Mouse (Mus musculus) midbrain, embryonic 10.5 days (tissue): ENCODE results near the gene Zbtb32. TPM values are rescaled to one million over a fixed set of nuclear protein-coding genes. Genes with fewer than 3 reads are reported as not detected.

Experiments
- DNase-seq: peaks from one replicate; pipeline ENCODE4 v3.0.0-alpha.2; 2017; ENCODE audit warnings: low spot score
- H3K27ac ChIP-seq: fragments of 300-500 bp; sonication (generic); replicated peaks from 2 replicates; pipeline ENCODE4 v1.5.1; 2016; ENCODE audit warnings: mild to moderate bottlenecking
- H3K27me3 ChIP-seq: fragments of 300-500 bp; sonication (generic); 2 replicates; pipeline ENCODE4 v1.6.1; 2016; ENCODE audit warnings: low read depth, mild to moderate bottlenecking; ENCODE audit not compliant: poor library complexity, severe bottlenecking
- H3K36me3 ChIP-seq: fragments of 300-500 bp; sonication (generic); 2 replicates; pipeline ENCODE4 v1.6.1; 2016; ENCODE audit warnings: mild to moderate bottlenecking, moderate library complexity
- H3K4me1 ChIP-seq: fragments of 300-500 bp; sonication (generic); 2 replicates; pipeline ENCODE4 v1.6.1; 2016
- H3K4me3 ChIP-seq: fragments of 300-500 bp; sonication (generic); 2 replicates; pipeline ENCODE4 v1.5.1; 2016; ENCODE audit warnings: mild to moderate bottlenecking, moderate library complexity
- H3K9me3 ChIP-seq: fragments of 300-500 bp; sonication (generic); replicated peaks from 2 replicates; pipeline ENCODE4 v1.6.1; 2016; ENCODE audit warnings: mild to moderate bottlenecking
- WGBS: fragments of 180-500 bp; shearing (Covaris S2); methylation state at CpG from one replicate; pipeline ENCODE4 v1.1.7; 2016; 5-methylcytosine and 5-hydroxymethylcytosine counted together
- polyA plus RNA-seq: library from polyadenylated mRNA; unstranded; fragments of >200 nt; fragmentation: Nextera tagmentation; extraction: Ambion mirVana; gene quantifications from 2 replicates; pipeline ENCODE4 v1.2.1, GENCODE M21; 2016

Gene Zbtb32
- polyA plus RNA-seq, 1 experiment from 2014 or later: 0.26 TPM

- DNase-seq: no peak
- Histone ChIP-seq H3K27me3 (no peaks in the 10 kb centered on the region), H3K27ac (no peak overlapping the region), H3K9me3 (no peaks in the 10 kb centered on the region), H3K4me3 (no peak overlapping the region), H3K4me1 (peaks cover 17% of the 10 kb centered on the region), H3K36me3 (no peaks in the 10 kb centered on the region)
- WGBS: 64% methylated on average over 4 of the region's 4 CpGs
Measured at GRCm38 (mm10) chr7:30594510-30595024, 4.1 kb downstream of the Zbtb32 start.

- Histone ChIP-seq H3K27me3 (no peaks in the 10 kb centered on the region), H3K27ac (no peak overlapping the region), H3K4me3 (no peak overlapping the region), H3K4me1 (peaks cover 16% of the 10 kb centered on the region), H3K9me3 (no peaks in the 10 kb centered on the region), H3K36me3 (no peaks in the 10 kb centered on the region)
- no peak for DNase-seq
- WGBS: 83% methylated on average over 10 of the region's 10 CpGs
Measured at GRCm38 (mm10) chr7:30593579-30594509, 4.9 kb downstream of the Zbtb32 start.

DNA sequence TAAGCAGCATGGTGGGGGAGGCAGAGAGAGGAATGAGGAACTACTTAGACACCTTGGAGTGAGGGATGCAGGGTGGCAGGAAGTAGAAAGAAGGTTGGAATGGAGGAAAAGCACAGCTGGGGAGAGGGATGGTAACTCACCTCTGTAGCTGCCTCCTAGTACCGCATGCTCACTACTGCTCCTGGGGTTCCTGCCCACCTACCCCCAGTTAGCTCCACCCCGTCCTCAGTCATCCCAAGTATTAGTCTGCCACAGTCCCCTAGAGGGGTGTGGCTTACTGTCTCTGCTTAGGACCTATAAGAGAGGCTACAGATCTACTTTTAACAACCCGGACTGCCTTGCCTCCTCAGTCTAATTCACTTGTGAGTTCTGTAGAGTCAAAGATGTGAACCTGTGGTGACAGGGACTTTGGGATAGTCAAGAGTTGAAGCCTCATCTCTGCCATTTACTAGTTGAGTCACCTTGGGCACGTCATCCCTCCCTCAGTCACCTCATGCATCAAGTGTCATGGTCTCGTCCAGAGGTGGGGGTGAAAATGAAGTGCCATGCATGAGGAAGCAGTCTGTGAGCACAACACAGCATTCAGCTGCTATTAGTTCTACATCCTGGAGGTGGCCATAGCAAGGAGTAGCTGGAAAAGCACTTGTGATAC lies 5.8 kb downstream of the Zbtb32 start:
- Histone ChIP-seq H3K27me3 (no peaks in the 10 kb centered on the region), H3K4me1 (peaks cover 16% of the 10 kb centered on the region), H3K9me3 (no peaks in the 10 kb centered on the region), H3K36me3 (no peaks in the 10 kb centered on the region), H3K27ac (no peak overlapping the region; the same call in 1 of the 2 replicates), H3K4me3 (no peak overlapping the region)
- 63% methylated on average over 5 of the region's 5 CpGs for WGBS
- no peak for DNase-seq

GRCm38 (mm10) chr7:30591605-30591951 lies 7.1 kb downstream of the Zbtb32 start:
- no peak for DNase-seq
- no peak overlapping the region for H3K27ac ChIP-seq
- H3K4me3 ChIP-seq: peak overlapping the region; percentile 16; the same call in 1 of the 2 replicates
- whole genome bisulfite sequencing: 43% methylated on average over 4 of the region's 4 CpGs
- peaks cover 28% of the 10 kb centered on the region for H3K4me1 ChIP-seq
- H3K9me3 ChIP-seq: no peaks in the 10 kb centered on the region
- no peaks in the 10 kb centered on the region for H3K27me3 ChIP-seq
- H3K36me3 ChIP-seq: peaks cover 3% of the 10 kb centered on the region

GRCm38 (mm10) chr7:30590927-30591604 lies 7.6 kb downstream of the Zbtb32 start:
- no peaks in the 10 kb centered on the region for H3K9me3 ChIP-seq
- peaks cover 32% of the 10 kb centered on the region for H3K4me1 ChIP-seq
- no peaks in the 10 kb centered on the region for H3K27me3 ChIP-seq
- no peak for DNase-seq
- peaks cover 8% of the 10 kb centered on the region for H3K36me3 ChIP-seq
- H3K27ac ChIP-seq: no peak overlapping the region
- peak overlapping the region; percentile 16; the same call in 1 of the 2 replicates for H3K4me3 ChIP-seq
- 83% methylated on average over 9 of the region's 9 CpGs for WGBS

GRCm38 (mm10) chr7:30589435-30590301 lies 9.0 kb downstream of the Zbtb32 start:
- H3K4me3 ChIP-seq: peak overlapping the region; percentile 99
- no peaks in the 10 kb centered on the region for H3K9me3 ChIP-seq
- H3K27ac ChIP-seq: peak overlapping the region; percentile 99

DNA sequence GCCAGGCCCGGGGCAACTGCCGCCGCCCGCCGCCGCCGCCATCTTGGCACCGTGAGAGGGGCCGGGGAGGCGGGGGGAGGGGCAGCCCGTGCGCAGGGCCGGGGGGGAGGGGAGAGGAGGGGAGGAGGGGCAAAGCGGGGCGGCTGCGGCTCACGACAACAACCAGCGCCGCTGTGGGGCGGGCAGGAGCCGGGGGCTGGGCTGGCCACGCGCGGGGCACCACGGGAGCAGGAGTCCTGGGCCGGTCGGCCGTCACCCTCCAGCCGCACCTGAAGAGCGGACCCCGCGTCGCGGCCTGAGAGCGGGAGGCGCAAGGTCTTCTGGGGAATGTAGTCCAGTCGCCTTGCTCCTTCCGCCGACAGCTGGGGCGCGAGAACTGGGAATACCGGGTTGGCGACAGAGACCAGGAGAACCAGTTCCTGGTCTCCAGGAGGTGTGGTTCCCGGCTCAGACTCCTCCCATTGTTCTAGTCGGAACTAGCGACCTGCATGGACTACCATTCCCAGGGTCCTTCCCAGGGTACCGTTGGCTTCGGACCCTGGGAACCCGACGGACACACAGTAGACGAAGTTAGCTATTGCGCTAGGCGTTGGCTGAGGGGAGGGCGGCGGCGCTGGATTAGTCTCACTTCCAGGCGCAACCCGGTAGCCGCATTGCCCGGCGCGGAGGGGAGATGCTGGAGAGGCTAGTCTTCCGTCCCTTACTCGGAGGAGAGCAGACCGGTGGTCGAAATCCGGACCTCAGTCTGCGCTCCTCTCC lies 9.9 kb downstream of the Zbtb32 start, which contains the start of gene Kmt2b:
TSS of gene Kmt2b (minus strand) at position 51 of the 759 bp plus-strand sequence.
- peaks cover 30% of the 10 kb centered on the region for H3K36me3 ChIP-seq
- peaks cover 32% of the 10 kb centered on the region for H3K4me1 ChIP-seq
- WGBS: under 1% methylated on average over 63 of the region's 68 CpGs
- H3K27me3 ChIP-seq: no peaks in the 10 kb centered on the region
- peak; percentile 98 for DNase-seq
- no peaks in the 10 kb centered on the region for H3K9me3 ChIP-seq
- peak within 1 kb of the TSS; percentile 99 for H3K4me3 ChIP-seq
- H3K27ac ChIP-seq: peak within 1 kb of the TSS; percentile 99

More at GRCm38 (mm10) chr7:30589435-30590301, 9.0 kb downstream of the Zbtb32 start:
- WGBS: 32% methylated on average over 40 of the region's 40 CpGs
- H3K4me1 ChIP-seq: peaks cover 32% of the 10 kb centered on the region
- H3K27me3 ChIP-seq: no peaks in the 10 kb centered on the region
- peaks cover 22% of the 10 kb centered on the region for H3K36me3 ChIP-seq
- DNase-seq: peak; percentile 89

GRCm38 (mm10) chr7:30587842-30588667 lies 10.7 kb downstream of the Zbtb32 start:
- under 1% methylated on average over 67 of the region's 67 CpGs for WGBS

GRCm38 (mm10) chr7:30586455-30587020 lies 12.2 kb downstream of the Zbtb32 start:
- Histone ChIP-seq H3K27ac (peak overlapping the region; percentile 99; the same call in 1 of the 2 replicates), H3K9me3 (no peaks in the 10 kb centered on the region), H3K36me3 (peaks cover 54% of the 10 kb centered on the region), H3K4me1 (peaks cover 27% of the 10 kb centered on the region), H3K4me3 (peak overlapping the region; percentile 99), H3K27me3 (no peaks in the 10 kb centered on the region)
- DNase-seq: no peak
- WGBS: 92% methylated on average over 28 of the region's 28 CpGs

More at GRCm38 (mm10) chr7:30587842-30588667, 10.7 kb downstream of the Zbtb32 start:
- Histone ChIP-seq H3K4me1 (peaks cover 32% of the 10 kb centered on the region), H3K4me3 (peak overlapping the region; percentile 99), H3K36me3 (peaks cover 38% of the 10 kb centered on the region), H3K27ac (peak overlapping the region; percentile 99), H3K9me3 (no peaks in the 10 kb centered on the region), H3K27me3 (no peaks in the 10 kb centered on the region)
- DNase-seq: no peak

DNA sequence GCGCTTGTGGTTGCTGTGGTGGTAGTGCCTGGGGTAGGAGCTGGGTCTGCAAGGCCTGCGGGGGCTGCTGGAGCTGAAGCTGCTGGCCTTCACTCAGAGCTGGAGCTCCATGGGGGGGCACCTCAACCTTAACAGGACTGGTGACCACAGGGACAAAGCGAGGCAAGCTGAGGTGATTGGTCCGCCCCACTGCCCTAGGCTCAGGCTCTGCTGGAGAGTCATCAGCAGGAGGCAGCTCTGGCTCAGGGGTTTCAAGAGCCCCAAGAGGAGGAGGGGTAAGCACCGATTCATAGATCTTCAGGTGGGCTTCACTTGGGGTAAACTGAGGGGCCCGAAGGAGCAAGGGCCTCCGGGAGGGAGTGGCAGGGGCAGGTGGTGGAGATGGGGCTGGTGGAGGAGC lies 13.5 kb downstream of the Zbtb32 start:
- Histone ChIP-seq H3K27me3 (no peaks in the 10 kb centered on the region), H3K36me3 (peaks cover 67% of the 10 kb centered on the region)

More for the DNA sequence above, 13.5 kb downstream of the Zbtb32 start:
- H3K27ac ChIP-seq: no peak overlapping the region
- peaks cover 22% of the 10 kb centered on the region for H3K4me1 ChIP-seq
- no peak for DNase-seq
- no peak overlapping the region for H3K4me3 ChIP-seq
- WGBS: 94% methylated on average over 7 of the region's 7 CpGs
- no peaks in the 10 kb centered on the region for H3K9me3 ChIP-seq
